Mouse (Mus musculus): ENCODE measurements around the gene Clcnkb. TPM values are rescaled to one million over a fixed set of nuclear protein-coding genes. Genes with fewer than 3 reads are reported as not detected.

Gene Clcnkb
- polyA plus RNA-seq, 1 experiment from 2014 or later, result not detected

- WGBS (ENCODE audit: insufficient replicate concordance), result 48% methylated on average over 9 of the region's 9 CpGs
- Histone ChIP-seq H3K4me2 (ENCODE audit: low read depth, low read length) (no peak within 1 kb of the TSS), H3K9ac (ENCODE audit: low read depth, low read length) (no peak within 1 kb of the TSS), H3K27me3 (ENCODE audit: control insufficient read depth, insufficient read depth, low read depth, low read length) (peaks cover 3% of the 10 kb centered on the region), H3K36me3 (ENCODE audit: control insufficient read depth, insufficient read depth) (no peaks in the 10 kb centered on the region), H3K4me3 (ENCODE audit: low read depth, low read length) (no peak within 1 kb of the TSS), H3K4me1 (ENCODE audit: control insufficient read depth, low read depth, low read length) (peaks cover 7% of the 10 kb centered on the region), H3K9me3 (replicated peaks; ENCODE audit: control insufficient read depth, low read length) (no peaks in the 10 kb centered on the region), H3K27ac (ENCODE audit: low read length) (no peak within 1 kb of the TSS)
- no peak for ATAC-seq (ENCODE audit: low read depth)
Measured at GRCm38 (mm10) chr4:141420192-141420829, 4.5 kb upstream of the Clcnkb start, which contains the start of gene Hspb7. Gene Hspb7 (plus strand): TSS chr4:141420779.

GRCm38 (mm10) chr4:141419398-141420191 lies 3.8 kb upstream of the Clcnkb start:
- Histone ChIP-seq H3K27me3 (ENCODE audit: control insufficient read depth, insufficient read depth, low read depth, low read length) (no peaks in the 10 kb centered on the region; the same call in 1 of the 2 replicates), H3K9me3 (replicated peaks; ENCODE audit: control insufficient read depth, low read length) (no peaks in the 10 kb centered on the region), H3K4me1 (ENCODE audit: control insufficient read depth, low read depth, low read length) (peaks cover 7% of the 10 kb centered on the region), H3K4me3 (ENCODE audit: low read depth, low read length) (no peak overlapping the region), H3K9ac (ENCODE audit: low read depth, low read length) (no peak overlapping the region), H3K36me3 (ENCODE audit: control insufficient read depth, insufficient read depth) (no peaks in the 10 kb centered on the region), H3K27ac (ENCODE audit: low read length) (no peak overlapping the region), H3K4me2 (ENCODE audit: low read depth, low read length) (no peak overlapping the region)
- WGBS (ENCODE audit: insufficient replicate concordance), result 25% methylated on average over 27 of the region's 27 CpGs
- no peak for ATAC-seq (ENCODE audit: low read depth)

GRCm38 (mm10) chr4:141411430-141411992 lies 4.3 kb downstream of the Clcnkb start:
- Histone ChIP-seq H3K4me2 (ENCODE audit: low read depth, low read length) (no peak overlapping the region), H3K27ac (ENCODE audit: low read length) (no peak overlapping the region), H3K36me3 (ENCODE audit: control insufficient read depth, insufficient read depth) (no peaks in the 10 kb centered on the region), H3K9me3 (replicated peaks; ENCODE audit: control insufficient read depth, low read length) (no peaks in the 10 kb centered on the region), H3K27me3 (ENCODE audit: control insufficient read depth, insufficient read depth, low read depth, low read length) (peaks cover 4% of the 10 kb centered on the region; the same call in 1 of the 2 replicates), H3K9ac (ENCODE audit: low read depth, low read length) (no peak overlapping the region), H3K4me3 (ENCODE audit: low read depth, low read length) (no peak overlapping the region), H3K4me1 (ENCODE audit: control insufficient read depth, low read depth, low read length) (no peaks in the 10 kb centered on the region)
- 18% methylated on average over 22 of the region's 22 CpGs for WGBS (ENCODE audit: insufficient replicate concordance)
- ATAC-seq (ENCODE audit: low read depth), result no peak

- H3K4me1 ChIP-seq (ENCODE audit: control insufficient read depth, low read depth, low read length), result peaks cover 2% of the 10 kb centered on the region; the same call in 1 of the 2 replicates
- H3K36me3 ChIP-seq (ENCODE audit: control insufficient read depth, insufficient read depth), result no peaks in the 10 kb centered on the region
- no peak overlapping the region for H3K4me2 ChIP-seq (ENCODE audit: low read depth, low read length)
- 71% methylated on average over 3 of the region's 3 CpGs for WGBS (ENCODE audit: insufficient replicate concordance)
- no peak overlapping the region for H3K27ac ChIP-seq (ENCODE audit: low read length)
- H3K9ac ChIP-seq (ENCODE audit: low read depth, low read length), result no peak overlapping the region
- no peaks in the 10 kb centered on the region for H3K9me3 ChIP-seq (replicated peaks; ENCODE audit: control insufficient read depth, low read length)
- no peak overlapping the region for H3K4me3 ChIP-seq (ENCODE audit: low read depth, low read length)
- peaks cover 4% of the 10 kb centered on the region; the same call in 1 of the 2 replicates for H3K27me3 ChIP-seq (ENCODE audit: control insufficient read depth, insufficient read depth, low read depth, low read length)
- ATAC-seq (ENCODE audit: low read depth), result no peak
Measured at GRCm38 (mm10) chr4:141408577-141408976, 7.2 kb downstream of the Clcnkb start.

- H3K4me1 ChIP-seq (ENCODE audit: control insufficient read depth, low read depth, low read length), result peaks cover 2% of the 10 kb centered on the region; the same call in 1 of the 2 replicates
- no peak overlapping the region for H3K4me2 ChIP-seq (ENCODE audit: low read depth, low read length)
- ATAC-seq (ENCODE audit: low read depth), result no peak
- H3K9ac ChIP-seq (ENCODE audit: low read depth, low read length), result no peak overlapping the region
- H3K4me3 ChIP-seq (ENCODE audit: low read depth, low read length), result no peak overlapping the region
- 34% methylated on average over 14 of the region's 14 CpGs for WGBS (ENCODE audit: insufficient replicate concordance)
- no peaks in the 10 kb centered on the region for H3K9me3 ChIP-seq (replicated peaks; ENCODE audit: control insufficient read depth, low read length)
- peaks cover 4% of the 10 kb centered on the region; the same call in 1 of the 2 replicates for H3K27me3 ChIP-seq (ENCODE audit: control insufficient read depth, insufficient read depth, low read depth, low read length)
- H3K36me3 ChIP-seq (ENCODE audit: control insufficient read depth, insufficient read depth), result no peaks in the 10 kb centered on the region
- no peak overlapping the region for H3K27ac ChIP-seq (ENCODE audit: low read length)
Measured at GRCm38 (mm10) chr4:141406516-141407299, 9.1 kb downstream of the Clcnkb start.

- H3K27me3 ChIP-seq (ENCODE audit: control insufficient read depth, insufficient read depth, low read depth, low read length), result peaks cover 4% of the 10 kb centered on the region; the same call in 1 of the 2 replicates
Measured at GRCm38 (mm10) chr4:141405314-141405622, 10.5 kb downstream of the Clcnkb start.

GRCm38 (mm10) chr4:141404518-141405313 lies 11.1 kb downstream of the Clcnkb start:
- H3K4me3 ChIP-seq (ENCODE audit: low read depth, low read length), result no peak overlapping the region
- WGBS (ENCODE audit: insufficient replicate concordance), result 12% methylated on average over 15 of the region's 15 CpGs
- peaks cover 4% of the 10 kb centered on the region; the same call in 1 of the 2 replicates for H3K27me3 ChIP-seq (ENCODE audit: control insufficient read depth, insufficient read depth, low read depth, low read length)
- no peak overlapping the region for H3K27ac ChIP-seq (ENCODE audit: low read length)
- H3K9ac ChIP-seq (ENCODE audit: low read depth, low read length), result no peak overlapping the region
- peaks cover 2% of the 10 kb centered on the region; the same call in 1 of the 2 replicates for H3K4me1 ChIP-seq (ENCODE audit: control insufficient read depth, low read depth, low read length)
- ATAC-seq (ENCODE audit: low read depth), result peak; percentile 30
- no peak overlapping the region for H3K4me2 ChIP-seq (ENCODE audit: low read depth, low read length)
- no peaks in the 10 kb centered on the region for H3K36me3 ChIP-seq (ENCODE audit: control insufficient read depth, insufficient read depth)
- no peaks in the 10 kb centered on the region for H3K9me3 ChIP-seq (replicated peaks; ENCODE audit: control insufficient read depth, low read length)

More at GRCm38 (mm10) chr4:141405314-141405622, 10.5 kb downstream of the Clcnkb start:
- H3K4me1 ChIP-seq (ENCODE audit: control insufficient read depth, low read depth, low read length), result peaks cover 2% of the 10 kb centered on the region; the same call in 1 of the 2 replicates
- no peaks in the 10 kb centered on the region for H3K9me3 ChIP-seq (replicated peaks; ENCODE audit: control insufficient read depth, low read length)
- no peak overlapping the region for H3K4me3 ChIP-seq (ENCODE audit: low read depth, low read length)
- no peak for ATAC-seq (ENCODE audit: low read depth)
- 63% methylated on average over 3 of the region's 3 CpGs for WGBS (ENCODE audit: insufficient replicate concordance)
- H3K4me2 ChIP-seq (ENCODE audit: low read depth, low read length), result no peak overlapping the region
- H3K36me3 ChIP-seq (ENCODE audit: control insufficient read depth, insufficient read depth), result no peaks in the 10 kb centered on the region
- H3K27ac ChIP-seq (ENCODE audit: low read length), result no peak overlapping the region
- no peak overlapping the region for H3K9ac ChIP-seq (ENCODE audit: low read depth, low read length)

GRCm38 (mm10) chr4:141400171-141400570 lies 15.6 kb downstream of the Clcnkb start:
- H3K4me3 ChIP-seq (ENCODE audit: low read depth, low read length), result no peak overlapping the region
- no peaks in the 10 kb centered on the region for H3K36me3 ChIP-seq (ENCODE audit: control insufficient read depth, insufficient read depth)
- no peak overlapping the region for H3K9ac ChIP-seq (ENCODE audit: low read depth, low read length)
- H3K9me3 ChIP-seq (replicated peaks; ENCODE audit: control insufficient read depth, low read length), result no peaks in the 10 kb centered on the region
- WGBS (ENCODE audit: insufficient replicate concordance), result 68% methylated on average over 15 of the region's 15 CpGs
- ATAC-seq (ENCODE audit: low read depth), result no peak
- no peak overlapping the region for H3K4me2 ChIP-seq (ENCODE audit: low read depth, low read length)
- H3K27ac ChIP-seq (ENCODE audit: low read length), result no peak overlapping the region
- no peaks in the 10 kb centered on the region for H3K27me3 ChIP-seq (ENCODE audit: control insufficient read depth, insufficient read depth, low read depth, low read length)
- peaks cover 2% of the 10 kb centered on the region; the same call in 1 of the 2 replicates for H3K4me1 ChIP-seq (ENCODE audit: control insufficient read depth, low read depth, low read length)
